Mouse (Mus musculus) forebrain, embryonic 13.5 days (tissue): ENCODE measurements around the gene Dnajb4. TPM values are rescaled to one million over a fixed set of nuclear protein-coding genes. Genes with fewer than 3 reads are reported as not detected.

ENCODE experiments used
- ATAC-seq: fragments of 200-750 bp; cut with Nextera tagmentation; 2 replicates; pipeline ENCODE4 v1.8.0; 2017
- H3K27ac ChIP-seq: fragments of 300-500 bp; sonication (generic); 2 replicates; pipeline ENCODE4 v1.5.1; 2015; ENCODE audit warnings: inconsistent platforms, mild to moderate bottlenecking, moderate library complexity
- H3K27me3 ChIP-seq: fragments of 300-500 bp; sonication (generic); 2 replicates; pipeline ENCODE4 v1.6.1; 2015; ENCODE audit warnings: mild to moderate bottlenecking, inconsistent platforms
- H3K36me3 ChIP-seq: fragments of 300-500 bp; sonication (generic); 2 replicates; pipeline ENCODE4 v1.6.1; 2015; ENCODE audit warnings: mild to moderate bottlenecking, inconsistent platforms; ENCODE audit not compliant: poor library complexity, severe bottlenecking
- H3K4me1 ChIP-seq: fragments of 300-500 bp; sonication (generic); 2 replicates; pipeline ENCODE4 v1.6.1; 2015; ENCODE audit warnings: inconsistent platforms
- H3K4me2 ChIP-seq: fragments of 300-500 bp; sonication (generic); 2 replicates; pipeline ENCODE4 v1.6.1; 2015; ENCODE audit warnings: inconsistent platforms, mild to moderate bottlenecking, moderate library complexity
- H3K4me3 ChIP-seq: fragments of 300-500 bp; sonication (generic); 2 replicates; pipeline ENCODE4 v1.5.1; 2015; ENCODE audit warnings: mild to moderate bottlenecking, inconsistent platforms
- H3K9ac ChIP-seq: fragments of 300-500 bp; sonication (generic); 2 replicates; pipeline ENCODE4 v1.6.1; 2015; ENCODE audit warnings: mild to moderate bottlenecking, inconsistent platforms
- H3K9me3 ChIP-seq: fragments of 300-500 bp; sonication (generic); replicated peaks from 2 replicates; pipeline ENCODE4 v1.6.1; 2016; ENCODE audit warnings: inconsistent platforms
- WGBS: fragments of 180-500 bp; shearing (Covaris S2); methylation state at CpG from one replicate; pipeline ENCODE4 v1.1.7; 2015; 5-methylcytosine and 5-hydroxymethylcytosine counted together
- polyA plus RNA-seq: library from polyadenylated mRNA; unstranded; fragments of >200 nt; fragmentation: Nextera tagmentation; extraction: Ambion mirVana; gene quantifications from 2 replicates; pipeline ENCODE4 v1.2.1, GENCODE M21; 2015

The Dnajb4 gene
- polyA plus RNA-seq, 1 experiment from 2014 or later: 23.8 TPM

DNA sequence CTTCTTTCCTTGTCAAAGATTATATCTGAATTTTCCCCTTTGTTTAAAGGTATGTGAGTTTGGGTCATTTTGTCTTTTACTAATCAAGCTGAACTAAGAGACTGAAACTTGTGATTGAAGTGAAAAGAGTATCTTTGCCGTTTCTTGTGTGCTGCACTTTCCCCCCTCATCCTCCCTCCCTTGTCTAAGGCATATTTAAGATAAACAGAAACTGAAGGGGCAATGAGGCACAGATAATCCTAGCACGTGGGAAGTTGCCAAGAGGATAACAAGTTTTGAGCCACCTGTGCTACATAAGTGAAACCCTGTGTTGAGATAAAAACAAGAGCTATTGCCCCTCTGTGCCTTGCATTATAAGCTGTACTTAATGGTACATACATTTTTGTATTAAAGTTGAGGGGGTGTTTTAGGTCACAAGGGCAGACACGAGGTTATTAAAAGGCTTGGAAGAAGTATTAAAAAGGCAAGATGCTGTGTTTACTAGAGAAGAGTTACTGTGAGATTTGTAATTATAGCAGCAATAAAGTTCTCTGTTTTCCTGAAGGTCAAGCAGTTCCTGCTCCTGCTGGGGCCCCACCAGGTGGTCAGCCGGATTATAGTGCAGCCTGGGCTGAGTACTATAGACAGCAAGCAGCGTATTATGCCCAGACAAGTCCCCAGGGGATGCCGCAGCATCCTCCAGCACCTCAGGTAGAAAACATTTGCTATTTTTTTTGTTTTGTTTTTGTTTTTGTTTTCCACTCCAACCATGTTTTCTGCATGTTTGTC, 21.4 kb upstream of the Dnajb4 start:
- no peak overlapping the region for H3K4me3 ChIP-seq
- ATAC-seq: no peak
- H3K27me3 ChIP-seq: no peaks in the 10 kb centered on the region
- H3K4me1 ChIP-seq: no peaks in the 10 kb centered on the region
- H3K9ac ChIP-seq: no peak overlapping the region
- no peaks in the 10 kb centered on the region for H3K9me3 ChIP-seq
- H3K4me2 ChIP-seq: no peak overlapping the region
- 53% methylated on average over 6 of the region's 6 CpGs for WGBS
- no peak overlapping the region for H3K27ac ChIP-seq
- peaks cover 68% of the 10 kb centered on the region for H3K36me3 ChIP-seq

DNA sequence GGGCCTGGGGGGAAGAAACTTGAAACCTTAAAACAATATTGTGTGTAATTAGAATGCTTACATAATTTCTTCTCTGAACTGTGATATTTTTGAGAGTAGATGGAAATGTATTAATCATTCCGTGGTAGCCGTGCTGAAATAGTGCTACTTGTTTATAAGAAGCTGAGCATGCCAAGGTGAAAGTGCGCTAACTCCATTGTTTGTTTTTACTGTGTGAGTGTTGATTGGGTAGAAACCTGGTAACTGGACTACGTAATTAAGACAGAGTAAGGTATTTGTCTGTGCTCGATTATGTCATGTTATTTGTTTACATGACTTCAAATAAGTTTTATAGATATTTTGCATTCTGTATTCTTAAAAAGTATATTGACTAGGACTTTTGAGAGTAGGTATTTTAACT, 19.2 kb upstream of the Dnajb4 start:
- no peak for ATAC-seq
- Histone ChIP-seq H3K4me1 (no peaks in the 10 kb centered on the region), H3K36me3 (peaks cover 78% of the 10 kb centered on the region), H3K4me2 (no peak overlapping the region), H3K9ac (no peak overlapping the region), H3K27ac (no peak overlapping the region), H3K4me3 (no peak overlapping the region), H3K27me3 (no peaks in the 10 kb centered on the region), H3K9me3 (no peaks in the 10 kb centered on the region)
- WGBS: 94% methylated on average over 5 of the region's 5 CpGs

GRCm38 (mm10) chr3:152228843-152229242, 18.7 kb upstream of the Dnajb4 start:
- Histone ChIP-seq H3K9me3 (no peaks in the 10 kb centered on the region), H3K4me3 (no peak overlapping the region), H3K4me2 (no peak overlapping the region), H3K27me3 (no peaks in the 10 kb centered on the region), H3K27ac (no peak overlapping the region), H3K4me1 (no peaks in the 10 kb centered on the region), H3K9ac (no peak overlapping the region), H3K36me3 (peaks cover 81% of the 10 kb centered on the region)
- ATAC-seq: no peak
- 96% methylated on average over 7 of the region's 7 CpGs for whole genome bisulfite sequencing

DNA sequence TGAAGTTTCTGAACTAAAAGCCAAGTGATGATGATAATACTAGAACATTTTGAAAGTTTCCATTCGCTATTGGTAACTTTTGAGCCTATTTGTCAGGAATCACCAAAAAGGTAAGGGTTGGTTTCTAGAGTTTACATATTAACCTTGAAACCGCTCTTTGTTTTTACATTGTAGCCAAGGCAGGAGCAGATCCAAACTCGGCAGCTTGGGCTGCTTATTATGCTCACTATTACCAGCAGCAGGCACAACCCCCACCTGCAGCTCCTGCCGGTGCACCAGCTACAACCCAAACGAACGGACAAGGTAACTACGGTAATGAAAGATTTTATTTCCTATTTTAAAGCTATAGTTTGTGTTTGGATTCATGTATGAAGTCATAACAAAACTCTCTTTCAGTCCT, 15.8 kb upstream of the Dnajb4 start:
- Histone ChIP-seq H3K4me1 (no peaks in the 10 kb centered on the region), H3K27me3 (no peaks in the 10 kb centered on the region), H3K9me3 (no peaks in the 10 kb centered on the region), H3K4me2 (no peak overlapping the region), H3K4me3 (no peak overlapping the region), H3K9ac (no peak overlapping the region), H3K27ac (no peak overlapping the region), H3K36me3 (peaks cover 88% of the 10 kb centered on the region)
- ATAC-seq: no peak
- 92% methylated on average over 7 of the region's 7 CpGs for WGBS

DNA sequence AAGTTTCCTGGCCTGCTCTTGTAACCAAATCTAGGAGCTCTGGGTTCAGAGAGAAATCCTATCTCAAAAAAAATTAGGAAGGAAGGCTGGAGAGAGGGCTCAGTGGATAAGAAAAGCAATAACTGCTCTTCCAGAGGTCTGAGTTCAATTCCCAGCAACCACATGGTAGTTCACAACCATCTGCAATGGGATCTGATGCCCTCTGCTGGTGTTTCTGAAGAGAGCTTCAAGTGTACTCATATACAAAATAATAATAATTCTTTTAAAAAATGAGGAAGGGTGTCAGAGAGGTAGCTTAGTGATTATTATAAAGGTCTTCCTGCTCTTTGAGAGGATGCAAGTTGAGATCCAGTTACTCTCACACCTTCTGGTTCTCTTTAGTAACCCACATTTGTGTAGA, 14.8 kb upstream of the Dnajb4 start:
- H3K9me3 ChIP-seq: no peaks in the 10 kb centered on the region
- peaks cover 92% of the 10 kb centered on the region for H3K36me3 ChIP-seq
- no peak overlapping the region for H3K4me2 ChIP-seq
- no peak for ATAC-seq
- no peak overlapping the region for H3K4me3 ChIP-seq
- no peak overlapping the region for H3K27ac ChIP-seq
- H3K9ac ChIP-seq: no peak overlapping the region
- H3K4me1 ChIP-seq: no peaks in the 10 kb centered on the region
- no peaks in the 10 kb centered on the region for H3K27me3 ChIP-seq

DNA sequence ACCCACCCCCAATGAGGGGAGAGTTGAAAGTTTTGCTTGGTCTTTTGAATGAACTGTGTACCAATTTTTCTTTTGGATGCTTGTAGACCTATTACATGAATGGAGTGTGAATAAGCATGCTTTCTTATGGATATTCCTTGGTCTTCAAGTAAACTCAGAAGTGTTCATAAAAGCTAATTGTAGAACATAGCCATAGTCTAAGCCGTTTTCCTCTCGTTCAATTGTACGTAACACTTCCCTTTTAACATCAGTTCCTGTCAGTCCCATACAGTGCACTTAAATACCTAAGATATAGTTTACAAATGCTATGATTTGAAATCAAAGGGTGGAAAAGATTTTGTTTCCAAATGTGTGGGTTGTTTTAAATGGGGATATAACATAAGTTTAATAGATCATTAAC, 3.3 kb upstream of the Dnajb4 start:
- H3K4me2 ChIP-seq: peak overlapping the region; percentile 80
- peaks cover 35% of the 10 kb centered on the region for H3K36me3 ChIP-seq
- H3K27me3 ChIP-seq: no peaks in the 10 kb centered on the region
- H3K9ac ChIP-seq: peak overlapping the region; percentile 100
- no peaks in the 10 kb centered on the region for H3K9me3 ChIP-seq
- peaks cover 32% of the 10 kb centered on the region for H3K4me1 ChIP-seq
- WGBS: 40% methylated on average over 3 of the region's 3 CpGs
- no peak for ATAC-seq
- peak overlapping the region; percentile 97 for H3K4me3 ChIP-seq
- no peak overlapping the region for H3K27ac ChIP-seq

GRCm38 (mm10) chr3:152211731-152212279, 1.7 kb upstream of the Dnajb4 start:
- H3K4me1 ChIP-seq: peaks cover 34% of the 10 kb centered on the region
- peak overlapping the region; percentile 97 for H3K4me3 ChIP-seq
- no peaks in the 10 kb centered on the region for H3K9me3 ChIP-seq
- peak overlapping the region; percentile 100; the same call in 1 of the 2 replicates for H3K27ac ChIP-seq
- WGBS: 49% methylated on average over 7 of the region's 7 CpGs
- ATAC-seq: no peak
- peaks cover 27% of the 10 kb centered on the region for H3K36me3 ChIP-seq
- no peaks in the 10 kb centered on the region for H3K27me3 ChIP-seq
- H3K4me2 ChIP-seq: peak overlapping the region; percentile 80
- H3K9ac ChIP-seq: peak overlapping the region; percentile 100

- Histone ChIP-seq H3K36me3 (peaks cover 17% of the 10 kb centered on the region), H3K9me3 (no peaks in the 10 kb centered on the region), H3K27ac (peak overlapping the region; percentile 100), H3K27me3 (no peaks in the 10 kb centered on the region), H3K4me2 (peak overlapping the region; percentile 80), H3K4me1 (peaks cover 34% of the 10 kb centered on the region), H3K4me3 (peak overlapping the region; percentile 97), H3K9ac (peak overlapping the region; percentile 100)
- WGBS: 0% methylated on average over 38 of the region's 68 CpGs
- ATAC-seq: peak; percentile 56
Measured at GRCm38 (mm10) chr3:152210728-152211391, 758 bp upstream of the Dnajb4 start.

GRCm38 (mm10) chr3:152209177-152209966, 730 bp downstream of the Dnajb4 start:
- Histone ChIP-seq H3K4me2 (peak overlapping the region; percentile 80), H3K27me3 (no peaks in the 10 kb centered on the region), H3K27ac (peak overlapping the region; percentile 100), H3K36me3 (peaks cover 12% of the 10 kb centered on the region; the same call in 1 of the 2 replicates), H3K4me1 (peaks cover 30% of the 10 kb centered on the region), H3K9ac (peak overlapping the region; percentile 99), H3K4me3 (peak overlapping the region; percentile 97), H3K9me3 (no peaks in the 10 kb centered on the region)
- ATAC-seq: peak; percentile 28
- WGBS: 6% methylated on average over 25 of the region's 25 CpGs

- peaks cover 27% of the 10 kb centered on the region for H3K4me1 ChIP-seq
- H3K9me3 ChIP-seq: no peaks in the 10 kb centered on the region
- H3K9ac ChIP-seq: 0 out of 2 replicates have a peak overlapping the region, but pooled peaks have one; percentile 40
- H3K27me3 ChIP-seq: no peaks in the 10 kb centered on the region
- H3K4me2 ChIP-seq: peak overlapping the region; percentile 80
- H3K36me3 ChIP-seq: peaks cover 12% of the 10 kb centered on the region; the same call in 1 of the 2 replicates
- no peak overlapping the region; the same call in 1 of the 2 replicates for H3K4me3 ChIP-seq
- 96% methylated on average over 7 of the region's 7 CpGs for whole genome bisulfite sequencing
- no peak for ATAC-seq
- no peak overlapping the region for H3K27ac ChIP-seq
Measured at GRCm38 (mm10) chr3:152208096-152208885, 1.8 kb downstream of the Dnajb4 start.

GRCm38 (mm10) chr3:152207156-152207555, 2.9 kb downstream of the Dnajb4 start:
- H3K4me3 ChIP-seq: no peak overlapping the region
- WGBS: 98% methylated on average over 4 of the region's 4 CpGs
- H3K4me2 ChIP-seq: no peak overlapping the region
- no peak overlapping the region for H3K27ac ChIP-seq
- peaks cover 16% of the 10 kb centered on the region for H3K4me1 ChIP-seq
- peaks cover 7% of the 10 kb centered on the region; the same call in 1 of the 2 replicates for H3K36me3 ChIP-seq
- no peak for ATAC-seq
- no peaks in the 10 kb centered on the region for H3K27me3 ChIP-seq
- H3K9ac ChIP-seq: no peak overlapping the region
- H3K9me3 ChIP-seq: no peaks in the 10 kb centered on the region
